Mouse (Mus musculus) thymus, postnatal 14 days (tissue): ENCODE results near the gene Agbl2.

Source experiments
- DNase-seq: peaks from one replicate; pipeline ENCODE4 v3.0.0; 2021

Gene Agbl2

GRCm38 (mm10) chr2:90782458-90782857 lies at the start of gene Agbl2:
TSS of gene Agbl2 (plus strand) at chr2:90782727.
- DNase-seq, result peak; percentile 14

DNA sequence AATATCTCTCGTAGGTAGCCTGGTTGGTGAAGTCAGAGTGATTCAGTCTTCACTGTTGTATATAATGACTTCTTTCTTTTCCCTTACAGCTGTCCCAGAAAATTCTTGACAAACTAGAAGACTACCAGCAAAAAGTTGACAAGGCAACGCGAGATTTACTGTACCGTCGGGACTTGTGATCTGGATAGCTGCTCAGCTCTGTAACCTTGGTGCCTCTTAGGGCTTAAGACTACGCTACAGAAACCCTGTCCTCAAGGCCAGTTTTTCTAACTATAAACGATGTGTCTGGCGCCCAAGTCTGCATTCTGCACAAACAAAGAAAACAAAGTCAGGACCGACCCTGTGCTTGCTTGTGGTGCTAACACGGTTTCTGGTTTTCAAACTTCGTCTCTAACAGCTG lies 47.2 kb upstream of the Agbl2 start:
- DNase-seq, result no peak

- no peak for DNase-seq
These were observed 43.7 kb upstream of the Agbl2 start for GRCm38 (mm10) chr2:90738801-90739200.

- DNase-seq, result no peak
These were observed 43.2 kb upstream of the Agbl2 start for GRCm38 (mm10) chr2:90739327-90739726.

DNA sequence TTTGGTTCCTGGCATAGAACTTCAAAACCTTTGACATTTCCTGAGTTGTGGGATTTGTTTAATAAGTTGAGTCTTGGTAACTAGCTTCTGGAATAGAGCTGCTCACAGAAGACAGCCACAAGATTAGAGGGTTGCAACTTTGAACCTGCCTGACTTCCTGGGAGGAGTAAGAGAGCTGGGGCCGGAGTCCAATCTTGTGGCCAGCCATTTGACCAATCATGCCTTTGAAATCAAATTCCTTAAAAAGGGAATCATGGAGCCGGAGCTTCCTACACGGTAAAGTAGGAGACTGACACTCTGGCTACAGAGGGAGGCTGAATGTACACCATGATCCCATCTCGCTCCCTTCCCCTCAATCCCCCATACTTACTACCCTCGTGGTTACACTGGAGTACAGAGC lies 42.6 kb upstream of the Agbl2 start:
- no peak for DNase-seq

- peak; percentile 20 for DNase-seq
These were observed 38.1 kb upstream of the Agbl2 start for GRCm38 (mm10) chr2:90744285-90745052.

- DNase-seq, result peak; percentile 98
These were observed 37.4 kb upstream of the Agbl2 start, which contains the start of gene Fnbp4 for GRCm38 (mm10) chr2:90745053-90745678. TSS of gene Fnbp4 (plus strand) at chr2:90745370.

DNA sequence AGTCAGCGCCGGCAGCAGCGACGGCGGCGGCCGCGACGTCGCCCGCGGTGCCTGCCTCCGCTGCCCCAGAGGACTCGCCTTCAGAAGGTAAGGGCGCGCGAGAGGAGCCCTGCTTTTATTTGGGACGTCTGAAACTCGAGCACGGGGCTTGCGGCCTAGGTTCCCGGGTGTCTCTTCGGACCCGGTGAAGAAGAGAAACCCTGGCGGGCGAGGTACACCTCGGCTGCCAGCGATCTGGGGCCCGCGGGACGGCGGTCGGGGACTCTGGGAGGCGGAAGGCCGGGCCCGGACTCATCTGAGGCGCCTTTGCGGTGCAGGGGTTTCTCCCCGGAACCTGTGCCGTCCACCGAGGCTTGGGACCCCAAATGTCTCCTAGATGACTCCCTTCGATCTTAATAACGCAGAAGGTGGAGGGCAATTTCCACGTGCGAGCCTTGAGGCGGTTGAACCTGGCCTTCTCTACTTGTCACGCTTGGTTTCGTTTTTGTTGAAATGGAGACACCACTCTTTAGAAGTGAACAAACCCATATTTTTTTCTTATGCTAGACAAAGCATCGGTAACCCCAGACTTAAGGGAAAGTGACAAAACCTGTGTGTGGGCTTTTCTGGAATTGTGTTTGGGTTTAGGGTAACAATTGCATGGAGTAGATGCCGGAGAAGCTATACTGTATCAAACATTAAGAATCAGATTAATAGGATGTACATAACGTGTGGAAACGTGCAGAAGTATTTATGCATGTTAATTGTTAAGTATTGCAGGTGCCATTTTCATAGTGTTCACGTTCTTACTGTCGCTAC lies 36.6 kb upstream of the Agbl2 start:
- DNase-seq, result peak; percentile 68

DNA sequence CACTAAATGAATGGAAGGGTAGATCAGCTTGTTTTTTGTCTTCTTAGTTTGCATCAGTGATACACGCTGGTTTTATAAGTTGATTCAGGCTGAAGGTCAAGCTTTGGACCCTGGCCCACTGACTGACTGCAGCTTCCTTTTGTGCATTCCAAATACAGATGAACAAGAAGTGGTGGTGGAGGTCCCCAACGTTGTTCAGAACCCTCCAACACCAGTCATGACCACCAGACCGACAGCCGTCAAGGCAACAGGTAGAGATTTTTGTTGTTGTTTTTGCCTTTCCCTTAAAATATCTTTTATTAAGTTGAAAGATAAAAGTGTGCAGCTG lies 36.0 kb upstream of the Agbl2 start:
- DNase-seq, result peak; percentile 6

- DNase-seq, result peak; percentile 6
These were observed 35.4 kb upstream of the Agbl2 start for GRCm38 (mm10) chr2:90747131-90747530.

- no peak for DNase-seq
These were observed 32.7 kb upstream of the Agbl2 start for GRCm38 (mm10) chr2:90749676-90750459.

- no peak for DNase-seq
These were observed 29.0 kb upstream of the Agbl2 start for GRCm38 (mm10) chr2:90753565-90753964.

GRCm38 (mm10) chr2:90754188-90754587 lies 28.3 kb upstream of the Agbl2 start:
- DNase-seq, result no peak

GRCm38 (mm10) chr2:90765123-90765522 lies 17.4 kb upstream of the Agbl2 start:
- no peak for DNase-seq

DNA sequence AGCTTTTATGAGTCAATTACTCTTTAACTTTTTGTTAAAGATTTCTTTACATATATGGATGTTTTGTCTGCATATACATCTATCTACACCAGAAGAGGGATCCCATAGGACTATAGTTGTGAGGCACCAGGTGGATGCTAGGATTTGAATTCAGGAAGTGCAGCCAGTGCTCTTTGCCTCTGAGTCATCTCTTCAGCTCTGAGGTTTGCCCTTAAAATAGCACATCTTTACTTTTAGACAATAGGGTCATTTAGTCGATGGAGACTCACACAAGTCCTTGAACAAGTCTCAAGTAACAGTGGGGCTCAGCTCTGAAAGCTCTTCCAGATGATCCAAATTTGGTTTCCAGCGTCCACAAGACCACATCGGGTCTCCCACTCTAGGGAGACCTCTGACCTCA lies 1.2 kb upstream of the Agbl2 start:
- no peak for DNase-seq

DNA sequence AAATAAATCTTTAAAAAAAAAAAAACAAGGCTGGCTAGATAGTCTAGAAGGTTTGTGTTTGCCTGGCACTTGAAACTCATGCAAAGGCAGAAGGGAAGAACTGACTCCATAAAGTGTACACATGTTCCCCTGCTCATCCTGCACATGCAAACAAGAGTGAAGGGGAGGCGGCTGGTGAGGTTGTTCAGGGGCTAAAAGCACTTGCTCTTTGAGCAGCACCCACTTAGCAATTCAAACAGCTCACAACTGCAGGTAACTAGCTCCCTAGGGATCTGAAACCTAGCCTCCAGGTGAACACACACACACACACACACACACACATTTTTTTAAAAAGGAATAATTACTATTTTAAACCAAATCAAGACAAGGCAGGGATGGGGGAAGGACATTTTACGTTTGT lies 589 bp upstream of the Agbl2 start:
- DNase-seq, result no peak

DNA sequence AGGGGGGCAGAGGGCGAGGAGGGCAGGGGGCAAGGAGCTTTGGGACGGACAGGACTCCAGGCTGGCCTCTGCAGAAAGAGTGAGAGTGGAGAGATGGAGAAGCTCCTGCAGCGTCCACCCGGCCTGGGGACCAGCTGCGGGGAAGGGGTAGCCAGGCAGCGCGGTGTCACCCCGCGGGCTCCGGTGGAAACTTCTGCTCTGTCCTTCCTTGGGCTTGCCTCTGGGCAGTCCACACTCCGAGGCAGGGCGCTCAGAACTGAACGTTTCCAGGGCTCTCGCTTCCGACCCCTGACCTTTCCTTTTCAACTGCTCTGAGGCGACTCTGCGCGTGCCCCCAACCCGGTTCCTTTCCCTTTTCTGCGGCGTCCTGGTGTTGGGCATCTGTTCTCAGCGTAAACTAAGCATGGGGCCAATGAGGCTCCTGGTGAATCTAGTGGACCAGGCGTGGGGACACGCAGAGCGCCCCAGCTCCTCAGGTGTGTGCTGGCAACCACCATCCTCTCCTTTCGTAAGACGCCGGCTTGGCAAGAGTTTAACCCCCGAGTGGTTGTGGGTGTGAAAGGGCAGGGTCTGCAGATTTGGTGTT lies 467 bp downstream of the Agbl2 start:
- peak; percentile 5 for DNase-seq

- DNase-seq, result no peak
These were observed 5.6 kb downstream of the Agbl2 start for GRCm38 (mm10) chr2:90788126-90788525.

GRCm38 (mm10) chr2:90808241-90809126 lies 26.0 kb downstream of the Agbl2 start:
- no peak for DNase-seq

GRCm38 (mm10) chr2:90810751-90811150 lies 28.2 kb downstream of the Agbl2 start:
- no peak for DNase-seq

DNA sequence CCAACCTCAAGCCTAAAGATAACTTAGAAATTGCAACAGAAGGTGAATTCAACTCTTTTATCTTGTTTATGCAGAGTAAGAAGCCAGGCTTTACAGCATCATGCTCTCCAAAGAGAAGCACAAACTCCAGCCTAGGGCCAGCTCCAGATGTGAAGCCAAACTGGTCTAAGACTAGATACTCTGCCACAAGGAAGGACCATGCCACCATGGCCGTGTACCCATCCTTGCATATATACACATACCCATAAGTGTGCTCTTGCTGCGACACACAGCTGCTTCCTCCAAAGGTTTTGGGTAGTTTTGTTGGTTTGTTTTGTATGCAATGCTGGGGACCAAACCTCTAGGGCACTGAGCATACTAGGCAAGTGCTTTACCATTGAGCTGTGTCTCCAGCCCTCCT lies 32.7 kb downstream of the Agbl2 start:
- DNase-seq, result no peak

- no peak for DNase-seq
These were observed 33.6 kb downstream of the Agbl2 start for GRCm38 (mm10) chr2:90816144-90816543.
